Comparison of ENCODE assay signal across 9 mouse cellular contexts in the genomic region with DNA sequence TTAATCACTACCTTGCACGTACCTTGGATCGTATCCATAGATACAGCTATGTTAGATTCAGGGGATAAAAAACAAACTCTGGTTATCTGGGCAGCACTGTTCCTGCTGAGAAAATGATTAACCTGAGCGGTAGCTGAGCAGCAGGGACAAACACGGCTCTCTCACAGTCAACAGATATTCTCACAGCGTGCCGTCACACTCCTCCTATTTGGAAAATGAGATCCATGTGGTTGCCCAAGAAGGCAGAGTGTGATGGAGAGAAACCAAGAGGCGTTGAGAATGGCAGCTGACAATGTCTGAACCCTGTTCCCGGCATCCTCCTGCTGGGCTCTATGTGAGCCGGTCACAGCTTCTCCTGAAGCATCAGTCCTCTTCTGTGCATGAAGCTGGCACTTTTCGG.
DNase-seq lines count a peak whose midpoint lies in the region; ATAC-seq and TF ChIP-seq lines count a peak whose summit lies in the region.
"Had no signal": no experiment of that assay in that cellular context is flagged by ENCODE, and none has a peak within 500 bp of the region (broad histone marks: within the 10 kb centered on the region; RNA-seq: fewer than 3 reads in every experiment).

No protein-coding gene starts in this region.

- H3K27me3 ChIP-seq in liver, embryonic 13.5 days: no peaks in the 10 kb centered on the region
- H3K27me3 ChIP-seq in liver, embryonic 11.5 days (replicated peaks; ENCODE audit: control insufficient read depth, insufficient read depth, low read length): no peaks in the 10 kb centered on the region
- H3K27me3 ChIP-seq in kidney, postnatal 0 days (ENCODE audit: insufficient read depth, low read length): no peaks in the 10 kb centered on the region
- no peaks in the 10 kb centered on the region for H3K27me3 ChIP-seq in neural tube, embryonic 15.5 days (replicated peaks)

- 0 out of 2 replicates have a peak overlapping the region, but pooled peaks have one; percentile 2 for H3K4me2 ChIP-seq in liver, embryonic 13.5 days
- H3K4me2 ChIP-seq in liver, embryonic 11.5 days: no peak overlapping the region
- H3K4me2 ChIP-seq in kidney, postnatal 0 days (ENCODE audit: low read length): no peak overlapping the region
- no peak overlapping the region for H3K4me2 ChIP-seq in neural tube, embryonic 15.5 days

- peak; percentile 34 for ATAC-seq in liver, embryonic 13.5 days (ENCODE audit: low read depth)
- no peak; the same call in 1 of the 2 replicates for ATAC-seq in liver, embryonic 11.5 days (replicated peaks; ENCODE audit: low FRiP score)
- ATAC-seq in kidney, postnatal 0 days (replicated peaks; ENCODE audit: low FRiP score, low read depth): no peak
- peak; percentile 53 for ATAC-seq in neural tube, embryonic 15.5 days (ENCODE audit: low FRiP score)
- no peak for ATAC-seq in erythroid progenitor cell, adult 5-6 weeks (replicated peaks; ENCODE audit: low FRiP score, poor library complexity, severe bottlenecking)

- no peak overlapping the region for H3K27ac ChIP-seq in liver, embryonic 13.5 days
- no peak overlapping the region for H3K27ac ChIP-seq in liver, embryonic 11.5 days (ENCODE audit: low read depth, low read length)
- peak overlapping the region; percentile 42; the same call in 1 of the 2 replicates for H3K27ac ChIP-seq in kidney, postnatal 0 days
- H3K27ac ChIP-seq in neural tube, embryonic 15.5 days (replicated peaks): no peak overlapping the region

- no peak for TF ChIP-seq CTCF in kidney, postnatal 0 days (IDR thresholded peaks at IDR 0.05; ENCODE audit: low read depth)

- DNase-seq in liver, embryonic 13.5 days: no peak
- DNase-seq in liver, embryonic 11.5 days (ENCODE audit: low spot score): no peak
- DNase-seq in cerebellum, postnatal 10 days: peak; percentile 57 to 76
- peak; percentile 20 for DNase-seq in kidney, postnatal 0 days (ENCODE audit: low spot score)
- no peak for DNase-seq in heart, postnatal 4 days
- DNase-seq in left cerebral cortex, adult 9 months (ENCODE audit: low spot score in 2 of 2): no peak

- 68% methylated on average over 10 of the region's 10 CpGs for WGBS in liver, embryonic 13.5 days (ENCODE audit: insufficient replicate concordance)
- 63% methylated on average over 10 of the region's 10 CpGs for WGBS in liver, embryonic 11.5 days
- 58% methylated on average over 10 of the region's 10 CpGs for WGBS in kidney, postnatal 0 days
- WGBS in neural tube, embryonic 15.5 days: 55% methylated on average over 10 of the region's 10 CpGs

- no peak overlapping the region for H3K9ac ChIP-seq in liver, embryonic 13.5 days
- H3K9ac ChIP-seq in liver, embryonic 11.5 days (ENCODE audit: low read depth, low read length): no peak overlapping the region
- no peak overlapping the region for H3K9ac ChIP-seq in kidney, postnatal 0 days (ENCODE audit: low read depth, low read length)
- H3K9ac ChIP-seq in neural tube, embryonic 15.5 days (replicated peaks): no peak overlapping the region

- H3K4me1 ChIP-seq in liver, embryonic 13.5 days (replicated peaks): no peaks in the 10 kb centered on the region; the same call in 1 of the 2 replicates
- H3K4me1 ChIP-seq in liver, embryonic 11.5 days (replicated peaks; ENCODE audit: control insufficient read depth, insufficient read depth, low read length): 0 out of 2 replicates have a peak, but pooled peaks cover 2% of the 10 kb centered on the region
- H3K4me1 ChIP-seq in kidney, postnatal 0 days (replicated peaks; ENCODE audit: insufficient read depth, low read length): no peaks in the 10 kb centered on the region
- H3K4me1 ChIP-seq in neural tube, embryonic 15.5 days: peaks cover 5% of the 10 kb centered on the region

- H3K36me3 ChIP-seq in liver, embryonic 13.5 days: no peaks in the 10 kb centered on the region
- no peaks in the 10 kb centered on the region for H3K36me3 ChIP-seq in liver, embryonic 11.5 days (ENCODE audit: control insufficient read depth, insufficient read depth, low read length)
- H3K36me3 ChIP-seq in kidney, postnatal 0 days (ENCODE audit: insufficient read depth, low read length): no peaks in the 10 kb centered on the region
- no peaks in the 10 kb centered on the region for H3K36me3 ChIP-seq in neural tube, embryonic 15.5 days
- H3K36me3 ChIP-seq: G1E had no signal

- no peak overlapping the region for H3K4me3 ChIP-seq in liver, embryonic 13.5 days (replicated peaks)
- no peak overlapping the region for H3K4me3 ChIP-seq in liver, embryonic 11.5 days (ENCODE audit: low read depth, low read length)
- H3K4me3 ChIP-seq in kidney, postnatal 0 days (replicated peaks; ENCODE audit: low read depth, low read length): no peak overlapping the region
- no peak overlapping the region for H3K4me3 ChIP-seq in neural tube, embryonic 15.5 days (replicated peaks)

- no peaks in the 10 kb centered on the region for H3K9me3 ChIP-seq in liver, embryonic 13.5 days (replicated peaks)
- H3K9me3 ChIP-seq in liver, embryonic 11.5 days (ENCODE audit: control insufficient read depth, low read length): no peaks in the 10 kb centered on the region
- H3K9me3 ChIP-seq in kidney, postnatal 0 days (replicated peaks; ENCODE audit: low read length): no peaks in the 10 kb centered on the region
- H3K9me3 ChIP-seq in neural tube, embryonic 15.5 days (replicated peaks): no peaks in the 10 kb centered on the region

Comparison
In these comparisons a context has a peak if more than half of its experiments do, and no peak if none do; other contexts are left out.
1. ATAC-seq: peak in liver, embryonic 13.5 days (single experiment) and neural tube, embryonic 15.5 days (single experiment); none in liver, embryonic 11.5 days (single experiment), kidney, postnatal 0 days (single experiment) and erythroid progenitor cell, adult 5-6 weeks (single experiment).
2. DNase-seq: peak in cerebellum, postnatal 10 days (2 of 2) and kidney, postnatal 0 days (single experiment); none in liver, embryonic 13.5 days (single experiment), liver, embryonic 11.5 days (single experiment), heart, postnatal 4 days (single experiment) and left cerebral cortex, adult 9 months (0 of 2).